Mouse (Mus musculus) stomach, embryonic 16.5 days (tissue): ENCODE data around the gene Nf2. TPM values are rescaled to one million over a fixed set of nuclear protein-coding genes. Genes with fewer than 3 reads are reported as not detected.

Source experiments
- ATAC-seq: fragments of 200-750 bp; cut with Nextera tagmentation; 2 replicates; pipeline ENCODE4 v1.8.0; 2017; ENCODE audit warnings: moderate number of reproducible peaks, moderate TSS enrichment; ENCODE audit not compliant: insufficient read depth, low FRiP score
- H3K27ac ChIP-seq: fragments of 300-500 bp; sonication (generic); 2 replicates; pipeline ENCODE4 v1.5.1; 2014; ENCODE audit warnings: low read length
- H3K27me3 ChIP-seq: fragments of 300-500 bp; sonication (generic); 2 replicates; pipeline ENCODE4 v1.6.1; 2014; ENCODE audit warnings: low read length, control low read depth, mixed read lengths; ENCODE audit not compliant: control insufficient read depth, insufficient read depth
- H3K36me3 ChIP-seq: fragments of 300-500 bp; sonication (generic); 2 replicates; pipeline ENCODE4 v1.6.1; 2014; ENCODE audit warnings: low read length; ENCODE audit not compliant: control insufficient read depth, insufficient read depth
- H3K4me1 ChIP-seq: fragments of 300-500 bp; sonication (generic); 2 replicates; pipeline ENCODE4 v1.6.1; 2014; ENCODE audit warnings: low read length, control low read depth, mixed read lengths; ENCODE audit not compliant: control insufficient read depth, insufficient read depth
- H3K4me2 ChIP-seq: fragments of 300-500 bp; sonication (generic); 2 replicates; pipeline ENCODE4 v1.6.1; 2014; ENCODE audit warnings: low read depth, low read length, mixed read lengths
- H3K4me3 ChIP-seq: fragments of 300-500 bp; sonication (generic); replicated peaks from 2 replicates; pipeline ENCODE4 v1.5.1; 2014; ENCODE audit warnings: mild to moderate bottlenecking, low read length
- H3K9ac ChIP-seq: fragments of 300-500 bp; sonication (generic); 2 replicates; pipeline ENCODE4 v1.6.1; 2014; ENCODE audit warnings: low read length
- H3K9me3 ChIP-seq: fragments of 300-500 bp; sonication (generic); replicated peaks from 2 replicates; pipeline ENCODE4 v1.6.1; 2016; ENCODE audit warnings: low read length, control low read depth; ENCODE audit not compliant: control insufficient read depth
- WGBS: fragments of 180-500 bp; shearing (Covaris S2); extraction: QIAGEN DNeasy Blood & Tissue Kit; methylation state at CpG from one replicate; pipeline ENCODE4 v1.1.7; 2014; 5-methylcytosine and 5-hydroxymethylcytosine counted together
- polyA plus RNA-seq: library from polyadenylated mRNA; unstranded; fragments of >200 nt; fragmentation: Nextera tagmentation; extraction: Ambion mirVana; gene quantifications from 2 replicates; pipeline ENCODE4 v1.2.1, GENCODE M21; 2015

Gene Nf2
- polyA plus RNA-seq, 1 experiment from 2014 or later = 39.6 TPM

DNA sequence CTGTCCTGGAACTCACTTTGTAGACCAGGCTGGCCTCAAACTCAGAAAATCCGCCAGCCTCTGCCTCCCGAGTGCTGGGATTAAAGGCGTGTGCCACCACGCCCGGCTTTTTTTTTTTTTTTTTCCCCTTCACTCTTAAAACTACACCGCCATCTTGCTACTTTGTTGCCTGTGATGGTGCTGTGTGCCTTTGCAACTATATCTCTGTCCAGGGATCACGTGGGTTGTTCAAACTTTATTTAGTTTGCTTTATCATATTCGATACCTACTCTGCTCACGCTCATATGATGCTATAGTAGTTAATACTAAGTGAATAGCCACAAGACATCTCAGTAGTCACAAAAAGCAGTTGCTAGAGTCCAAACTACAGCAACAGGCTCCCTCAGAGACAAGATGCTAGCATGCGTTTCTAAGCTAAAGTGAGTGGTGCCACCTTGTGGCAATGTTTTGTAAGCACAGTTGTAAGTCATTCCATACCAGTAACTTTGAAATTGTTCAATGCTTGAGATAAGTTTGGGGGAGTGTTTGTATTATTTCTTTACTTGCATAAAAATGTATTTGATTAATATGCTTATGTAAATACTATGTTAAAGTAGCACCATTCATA lies 16.4 kb upstream of the Nf2 start:
- Histone ChIP-seq H3K4me2 (no peak overlapping the region), H3K9me3 (no peaks in the 10 kb centered on the region), H3K36me3 (no peaks in the 10 kb centered on the region), H3K4me3 (no peak overlapping the region), H3K27me3 (no peaks in the 10 kb centered on the region), H3K27ac (no peak overlapping the region), H3K4me1 (no peaks in the 10 kb centered on the region), H3K9ac (no peak overlapping the region)
- WGBS = 36% methylated on average over 10 of the region's 10 CpGs
- no peak for ATAC-seq

- Histone ChIP-seq H3K4me3 (no peak overlapping the region), H3K9ac (no peak overlapping the region), H3K4me2 (no peak overlapping the region), H3K27ac (no peak overlapping the region), H3K9me3 (no peaks in the 10 kb centered on the region), H3K4me1 (no peaks in the 10 kb centered on the region), H3K27me3 (no peaks in the 10 kb centered on the region), H3K36me3 (no peaks in the 10 kb centered on the region)
- ATAC-seq = no peak
- 88% methylated on average over 1 of the region's 1 CpGs for WGBS
These were observed 13.4 kb upstream of the Nf2 start for GRCm38 (mm10) chr11:4862730-4863129.

DNA sequence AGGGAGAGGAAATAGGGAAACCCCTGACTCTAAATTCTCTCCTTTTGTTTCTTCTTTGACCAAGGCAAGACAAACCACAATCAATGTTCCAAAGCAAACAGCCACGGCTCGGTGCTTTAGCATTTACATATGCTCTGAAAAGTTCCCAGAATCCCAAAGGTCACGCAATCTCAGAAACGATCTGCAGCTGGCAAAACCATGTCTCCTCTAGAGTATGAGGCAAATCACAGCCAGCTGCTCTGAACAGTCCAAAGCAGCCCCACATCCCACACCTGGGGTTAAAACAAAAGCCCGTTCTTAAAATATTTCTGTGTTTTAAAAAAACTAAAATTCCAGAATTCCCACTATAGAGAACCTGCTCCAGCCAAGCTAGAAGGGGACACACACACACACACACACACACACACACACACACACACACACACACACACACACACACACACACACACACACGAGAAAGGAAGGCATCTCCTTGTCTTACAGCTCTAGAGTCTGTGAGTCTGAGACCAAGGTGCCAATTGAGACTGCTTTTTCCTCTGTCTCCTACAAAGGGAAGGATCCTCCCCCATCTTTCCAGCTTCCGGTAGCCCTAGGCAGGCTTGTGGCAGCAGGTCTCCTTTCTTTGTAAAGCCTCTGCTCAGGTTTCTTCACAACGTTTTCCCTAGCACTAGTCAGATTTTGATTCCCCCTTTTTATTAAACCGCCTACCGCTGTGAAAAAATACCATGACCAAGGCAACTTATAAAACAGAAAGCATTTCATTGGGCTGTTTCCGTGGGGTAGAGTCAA lies 12.7 kb upstream of the Nf2 start:
- 38% methylated on average over 11 of the region's 11 CpGs for WGBS
- no peaks in the 10 kb centered on the region for H3K36me3 ChIP-seq
- no peaks in the 10 kb centered on the region for H3K9me3 ChIP-seq
- no peaks in the 10 kb centered on the region for H3K4me1 ChIP-seq
- no peak overlapping the region for H3K4me2 ChIP-seq
- H3K4me3 ChIP-seq = no peak overlapping the region
- no peaks in the 10 kb centered on the region for H3K27me3 ChIP-seq
- no peak for ATAC-seq
- peak overlapping the region; percentile 43; the same call in 1 of the 2 replicates for H3K27ac ChIP-seq
- H3K9ac ChIP-seq = peak overlapping the region; percentile 9; the same call in 1 of the 2 replicates

DNA sequence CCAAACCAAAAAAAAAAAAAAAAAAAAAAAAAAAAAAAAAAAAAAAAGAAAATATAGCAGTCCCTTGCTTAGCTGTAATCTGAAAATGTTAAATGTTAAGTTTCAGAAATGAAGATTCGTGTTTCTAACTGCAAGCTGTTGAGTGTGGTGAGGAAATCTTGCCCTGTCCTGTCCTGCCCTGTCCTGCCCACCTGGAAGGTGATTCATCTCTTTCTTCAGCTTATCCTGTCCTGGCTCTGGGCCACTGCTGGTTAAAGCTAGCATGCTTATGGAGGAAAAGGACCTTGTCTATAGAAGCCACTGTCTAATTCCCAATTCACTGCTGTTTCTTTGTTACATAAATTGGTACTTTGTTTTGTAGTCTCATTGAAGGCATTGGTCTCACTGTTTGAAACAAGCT lies 11.7 kb upstream of the Nf2 start:
- no peaks in the 10 kb centered on the region for H3K27me3 ChIP-seq
- no peak overlapping the region for H3K4me2 ChIP-seq
- no peak overlapping the region for H3K9ac ChIP-seq
- no peaks in the 10 kb centered on the region for H3K9me3 ChIP-seq
- no peaks in the 10 kb centered on the region for H3K36me3 ChIP-seq
- no peaks in the 10 kb centered on the region for H3K4me1 ChIP-seq
- peak overlapping the region; percentile 43; the same call in 1 of the 2 replicates for H3K27ac ChIP-seq
- peak; percentile 56; the same call in 1 of the 2 replicates for ATAC-seq
- H3K4me3 ChIP-seq = no peak overlapping the region
- WGBS = 53% methylated on average over 1 of the region's 1 CpGs

- H3K9me3 ChIP-seq = no peaks in the 10 kb centered on the region
- no peaks in the 10 kb centered on the region for H3K27me3 ChIP-seq
- no peaks in the 10 kb centered on the region for H3K4me1 ChIP-seq
- no peaks in the 10 kb centered on the region for H3K36me3 ChIP-seq
- no peak for ATAC-seq
- no peak overlapping the region for H3K4me3 ChIP-seq
- 54% methylated on average over 2 of the region's 2 CpGs for WGBS
- no peak overlapping the region for H3K27ac ChIP-seq
- H3K4me2 ChIP-seq = no peak overlapping the region
- H3K9ac ChIP-seq = no peak overlapping the region
These were observed 9.1 kb upstream of the Nf2 start for GRCm38 (mm10) chr11:4858416-4858815.

DNA sequence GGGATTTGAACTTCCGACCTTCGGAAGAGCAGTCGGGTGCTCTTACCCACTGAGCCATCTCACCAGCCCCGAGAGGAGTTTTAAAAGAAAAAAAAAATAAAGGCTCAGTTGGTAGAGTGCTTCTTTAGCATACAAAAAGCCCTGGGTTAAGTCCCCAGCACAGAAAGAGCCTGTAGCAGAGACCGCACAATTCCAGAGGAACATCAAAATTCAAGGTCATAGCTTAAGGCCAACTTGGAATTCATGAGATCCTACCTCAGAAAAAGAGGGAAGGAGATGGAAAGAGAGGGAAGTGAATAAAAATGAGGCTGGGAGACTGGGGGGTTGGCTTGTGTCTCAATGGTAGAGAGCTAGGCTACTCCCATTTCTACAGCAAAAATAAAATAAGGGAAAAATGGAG lies 4.8 kb upstream of the Nf2 start:
- H3K27me3 ChIP-seq = no peaks in the 10 kb centered on the region
- no peak for ATAC-seq
- no peaks in the 10 kb centered on the region for H3K4me1 ChIP-seq
- no peak overlapping the region for H3K4me2 ChIP-seq
- no peak overlapping the region for H3K27ac ChIP-seq
- no peak overlapping the region for H3K4me3 ChIP-seq
- H3K9ac ChIP-seq = no peak overlapping the region
- no peaks in the 10 kb centered on the region for H3K9me3 ChIP-seq
- H3K36me3 ChIP-seq = no peaks in the 10 kb centered on the region
- 90% methylated on average over 5 of the region's 5 CpGs for WGBS

GRCm38 (mm10) chr11:4853021-4853420 lies 3.7 kb upstream of the Nf2 start:
- Histone ChIP-seq H3K4me3 (no peak overlapping the region), H3K9me3 (no peaks in the 10 kb centered on the region), H3K4me1 (0 out of 2 replicates have a peak, but pooled peaks cover 1% of the 10 kb centered on the region), H3K9ac (no peak overlapping the region), H3K27ac (no peak overlapping the region), H3K27me3 (no peaks in the 10 kb centered on the region), H3K4me2 (no peak overlapping the region), H3K36me3 (no peaks in the 10 kb centered on the region)
- no peak for ATAC-seq

- 95% methylated on average over 2 of the region's 2 CpGs for WGBS
- no peaks in the 10 kb centered on the region for H3K27me3 ChIP-seq
- H3K4me1 ChIP-seq = 0 out of 2 replicates have a peak, but pooled peaks cover 12% of the 10 kb centered on the region
- no peak for ATAC-seq
- no peak overlapping the region for H3K4me2 ChIP-seq
- H3K9me3 ChIP-seq = no peaks in the 10 kb centered on the region
- no peak overlapping the region for H3K27ac ChIP-seq
- no peaks in the 10 kb centered on the region for H3K36me3 ChIP-seq
- H3K9ac ChIP-seq = no peak overlapping the region
- H3K4me3 ChIP-seq = no peak overlapping the region; the same call in 1 of the 2 replicates
These were observed 1.1 kb upstream of the Nf2 start for GRCm38 (mm10) chr11:4850404-4850803.

DNA sequence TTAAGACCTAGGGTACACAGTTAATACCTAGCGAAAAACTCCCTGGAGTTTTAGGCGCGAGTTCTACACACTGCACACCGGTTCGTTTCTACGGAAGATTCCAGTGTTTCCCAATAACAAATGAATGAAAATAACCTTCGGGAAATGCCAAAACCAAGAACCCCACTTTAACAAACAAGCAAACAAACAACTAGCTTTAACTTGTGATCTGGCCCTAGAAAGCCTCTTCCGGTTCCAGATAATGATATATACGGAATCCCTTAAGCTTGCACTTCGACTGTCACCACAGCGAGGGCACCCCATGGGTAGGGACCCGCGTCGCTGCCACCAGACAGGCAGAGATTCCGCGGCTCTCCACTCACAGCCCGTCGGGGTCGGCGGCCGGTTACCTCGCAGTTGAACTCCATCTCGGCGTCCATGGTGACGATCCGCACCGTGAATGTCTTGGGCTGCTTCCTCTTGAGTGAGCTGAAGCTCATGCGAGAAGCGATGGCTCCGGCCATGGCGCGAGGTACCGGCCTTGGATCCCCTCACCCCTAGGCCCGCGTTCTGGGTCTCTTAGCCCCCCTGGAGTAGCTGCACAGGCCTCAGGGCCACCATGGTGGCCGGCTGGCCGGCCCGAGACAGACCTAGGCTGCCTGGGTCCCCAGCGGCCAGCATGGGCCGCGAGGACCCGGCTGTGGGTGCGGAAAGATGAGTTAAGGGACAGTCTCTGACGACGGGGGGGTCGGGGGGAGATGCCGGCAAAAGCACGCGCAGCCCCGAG lies 670 bp downstream of the Nf2 start:
- no peaks in the 10 kb centered on the region for H3K36me3 ChIP-seq
- peak overlapping the region; percentile 99 for H3K9ac ChIP-seq
- peak overlapping the region; percentile 100 for H3K4me3 ChIP-seq
- H3K4me2 ChIP-seq = peak overlapping the region; percentile 57
- H3K27ac ChIP-seq = peak overlapping the region; percentile 79
- 0 out of 2 replicates have a peak, but pooled peaks cover 12% of the 10 kb centered on the region for H3K4me1 ChIP-seq
- peak; percentile 12 for ATAC-seq
- H3K9me3 ChIP-seq = no peaks in the 10 kb centered on the region
- WGBS = 1% methylated on average over 50 of the region's 50 CpGs
- no peaks in the 10 kb centered on the region for H3K27me3 ChIP-seq
